1 mouse cellular context compared by ENCODE assay signal in genomic region chr8:83152470-83152869, GRCm38 (mm10).
TF ChIP-seq lines count a peak whose summit lies in the region.

No protein-coding gene starts in this region.

TF ChIP-seq in CH12.LX, 34 proteins besides CTCF, POLR2A, EP300 and RAD21 (continued from another document):
- TF ChIP-seq RCOR1 (conservative IDR thresholded peaks at IDR 0.05; ENCODE audit: low read depth, low read length), result 0 out of 2 replicates have a peak, but pooled peaks have one; percentile 31
- 0 out of 2 replicates have a peak, but pooled peaks have one; percentile 49 for TF ChIP-seq BHLHE40 (IDR thresholded peaks at IDR 0.05; ENCODE audit: low read depth, low read length)
- 0 out of 2 replicates have a peak, but pooled peaks have one; percentile 49 for TF ChIP-seq MEF2A (IDR thresholded peaks at IDR 0.05; ENCODE audit: borderline replicate concordance, low read depth, low read length)
- TF ChIP-seq E2F4 (IDR thresholded peaks at IDR 0.05; ENCODE audit: insufficient replicate concordance, low read depth, low read length), result no peak
- TF ChIP-seq NRF1 (IDR thresholded peaks at IDR 0.05; ENCODE audit: low read depth, low read length), result no peak
- no peak for TF ChIP-seq KAT2A (IDR thresholded peaks at IDR 0.05; ENCODE audit: insufficient replicate concordance, low read length)
- TF ChIP-seq GABPA (IDR thresholded peaks at IDR 0.05; ENCODE audit: insufficient replicate concordance, low read depth, low read length), result no peak
- TF ChIP-seq NELFE (IDR thresholded peaks at IDR 0.05; ENCODE audit: low read depth, low read length), result no peak
- no peak; the same call in 1 of the 2 replicates for TF ChIP-seq TCF12 (IDR thresholded peaks at IDR 0.05; ENCODE audit: low read depth, low read length)
- peak; percentile 52; the same call in 1 of the 2 replicates for TF ChIP-seq ELF1 (IDR thresholded peaks at IDR 0.05; ENCODE audit: low read depth, low read length)
- no peak for TF ChIP-seq PAX5 (IDR thresholded peaks at IDR 0.05; ENCODE audit: low read length)
- TF ChIP-seq SMC3 (IDR thresholded peaks at IDR 0.05; ENCODE audit: low read depth, low read length), result no peak
- TF ChIP-seq MAZ (IDR thresholded peaks at IDR 0.05; ENCODE audit: low read depth, low read length), result 0 out of 2 replicates have a peak, but pooled peaks have one; percentile 17
